Mouse (Mus musculus) gastrocnemius, postnatal 10 days (tissue): Measurements from ENCODE around the gene Scgb1b27. TPM values are rescaled to one million over a fixed set of nuclear protein-coding genes. Genes with fewer than 3 reads are reported as not detected.
"Not testable (repeated sequence)": the region's sequence is repeated elsewhere in the genome, so short reads cannot be mapped to it uniquely, and the experiment has no call there.

Experiments
- DNase-seq: peaks from one replicate; pipeline ENCODE4 v3.0.0; 2021; ENCODE audit warnings: mixed read lengths
- long read RNA-seq, 2 experiments: library from polyadenylated mRNA; stranded (forward); transcript quantifications; one replicate each; pipeline ENCODE4 v2.0.0; 2021
- total RNA-seq, 2 experiments: library from RNA; stranded (reverse); gene quantifications; 2 replicates each; pipeline ENCODE4 v1.2.3; 2021

Gene Scgb1b27
- total RNA-seq: not detected
- long read RNA-seq, experiment 1: 0 reads
- long read RNA-seq, experiment 2: 0 reads

- DNase-seq: not testable (repeated sequence)
Observed at GRCm38 (mm10) chr7:34021183-34021582, at the start of gene Scgb1b27. TSS of gene Scgb1b27 (plus strand) at chr7:34021483.

GRCm38 (mm10) chr7:33982281-33982680 lies 39.0 kb upstream of the Scgb1b27 start:
- DNase-seq: peak; percentile 40

- no peak for DNase-seq
Observed at GRCm38 (mm10) chr7:34013842-34014241, 7.4 kb upstream of the Scgb1b27 start, which contains the start of gene Scgb2b27. TSS of gene Scgb2b27 (minus strand) at chr7:34013942.

- DNase-seq: no peak
Observed at GRCm38 (mm10) chr7:34025641-34026040, 4.4 kb downstream of the Scgb1b27 start.

GRCm38 (mm10) chr7:34027202-34027601 lies 5.9 kb downstream of the Scgb1b27 start:
- DNase-seq: not testable (repeated sequence)

- DNase-seq: no peak
Observed at GRCm38 (mm10) chr7:34030026-34030425, 8.7 kb downstream of the Scgb1b27 start.

- DNase-seq: not testable (repeated sequence)
Observed at GRCm38 (mm10) chr7:34034579-34034978, 13.3 kb downstream of the Scgb1b27 start.

- not testable (repeated sequence) for DNase-seq
Observed at GRCm38 (mm10) chr7:34036076-34036815, 15.0 kb downstream of the Scgb1b27 start.

GRCm38 (mm10) chr7:34068132-34068531 lies 46.8 kb downstream of the Scgb1b27 start:
- DNase-seq: not testable (repeated sequence)

Other genes starting within 250 kb of the Scgb1b27 start
- gene Scgb2b26, start 76.4 kb upstream of the Scgb1b27 start, total RNA-seq: not detected
- not detected for gene Scgb2b27, start 7.5 kb upstream of the Scgb1b27 start, total RNA-seq
- not detected for gene Scgb1b30, start 73.9 kb downstream of the Scgb1b27 start, total RNA-seq
- gene Wtip, start 111.8 kb downstream of the Scgb1b27 start, total RNA-seq: 10 to 100 TPM; 10.5 to 15.2 TPM
- gene Uba2, start 148.1 kb downstream of the Scgb1b27 start, total RNA-seq: 10 to 100 TPM; 47.2 to 55.3 TPM
- 10 to 100 TPM; 19.5 to 23.2 TPM for gene Pdcd2l, start 175.2 kb downstream of the Scgb1b27 start, total RNA-seq
- 100 to 1,000 TPM; 954 to 962 TPM for gene Gpi1, start 208.9 kb downstream of the Scgb1b27 start, total RNA-seq
- gene Gm6096, start 229.6 kb downstream of the Scgb1b27 start, total RNA-seq: not detected